Mouse (Mus musculus) brain, embryonic 14.5 days (tissue): ENCODE measurements around the gene Akap8.

ENCODE experiments used
- CTCF ChIP-seq: fragments of 200-500 bp; IDR thresholded peaks from 2 replicates; pipeline ENCODE4 v1.5.1; 2012; ENCODE audit warnings: inconsistent platforms, mild to moderate bottlenecking, moderate library complexity, borderline replicate concordance; ENCODE audit not compliant: insufficient read depth, insufficient read length; ENCODE audit errors: extremely low read depth
- POLR2A ChIP-seq: fragments of 200-500 bp; IDR thresholded peaks from 2 replicates; pipeline ENCODE4 v1.6.1; 2012; ENCODE audit warnings: mild to moderate bottlenecking, inconsistent platforms, borderline replicate concordance; ENCODE audit not compliant: poor library complexity, insufficient read depth, insufficient read length, severe bottlenecking; ENCODE audit errors: extremely low read depth

DNA sequence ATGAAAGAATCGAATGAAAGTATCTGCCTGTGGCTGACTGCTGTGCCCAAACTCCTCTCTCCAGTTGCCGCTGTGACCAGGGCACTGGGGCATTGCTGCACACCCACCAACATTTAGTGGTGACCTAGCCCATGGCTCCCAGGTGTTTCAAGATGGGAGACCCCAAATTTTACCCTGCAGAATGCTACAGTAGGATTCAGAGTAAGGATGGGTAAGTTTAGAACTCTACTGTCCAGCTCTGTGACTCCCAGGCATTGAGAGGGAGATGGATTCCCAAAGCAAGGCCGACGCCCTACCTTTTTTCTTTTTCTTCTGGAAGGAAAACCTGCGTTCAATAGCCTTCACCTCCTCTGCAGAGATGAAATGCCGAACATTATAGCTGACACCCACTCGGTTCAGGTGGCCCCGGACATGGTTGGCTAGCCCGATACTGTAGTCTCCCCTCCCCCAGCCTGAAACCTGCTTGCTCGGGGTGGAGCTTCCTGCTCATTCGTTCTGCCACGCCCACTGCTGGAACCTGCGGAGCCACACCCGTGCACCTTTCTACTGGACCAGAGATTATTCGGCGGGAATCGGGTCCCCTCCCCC lies 48.0 kb upstream of the Akap8 start:
- TF ChIP-seq POLR2A (no peak), CTCF (no peak)
